Mouse (Mus musculus): Measurements from ENCODE around the gene Mosmo.
"Not testable (repeated sequence)": the region's sequence is repeated elsewhere in the genome, so short reads cannot be mapped to it uniquely, and the experiment has no call there.

The Mosmo gene

DNA sequence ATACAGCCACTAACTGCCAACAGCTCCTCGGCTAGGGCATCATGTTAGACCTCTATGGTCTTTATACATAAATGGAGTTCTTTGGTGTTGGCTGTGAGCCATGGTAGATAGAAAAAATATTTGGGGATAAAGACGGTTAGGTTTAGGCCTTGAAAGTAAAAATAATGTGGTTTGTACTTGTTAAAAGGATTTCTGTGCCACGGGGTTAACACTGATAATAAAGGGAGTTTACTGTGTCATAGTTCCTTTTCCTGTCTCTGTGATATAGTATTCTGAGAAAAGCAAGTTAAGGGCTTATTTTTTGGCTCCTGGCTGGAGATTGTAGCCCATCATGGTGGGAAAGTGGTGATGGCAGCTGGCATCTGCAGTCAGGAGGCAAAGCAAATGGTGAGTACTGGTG lies 26.5 kb downstream of the Mosmo start:
- no peak for DNase-seq (ENCODE audit: low spot score)

DNA sequence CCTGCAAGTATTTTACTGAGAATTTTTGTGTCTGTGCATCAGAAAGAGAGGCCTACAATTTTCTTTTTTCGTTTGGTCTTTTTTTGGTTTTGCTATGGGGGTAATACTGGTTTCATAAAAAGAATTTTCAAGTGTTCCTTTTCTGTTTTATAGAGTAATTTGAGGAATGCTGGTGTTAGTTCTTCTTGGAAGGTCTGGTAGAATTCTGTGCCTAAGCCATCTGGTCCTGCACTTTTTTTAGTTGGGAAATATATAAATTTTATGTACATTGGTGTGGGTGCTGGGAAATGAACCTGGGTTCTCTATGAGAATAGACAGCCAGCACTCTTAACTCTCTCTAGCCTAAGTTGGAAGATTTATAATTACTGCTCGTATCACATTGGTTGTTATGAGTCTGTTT lies 34.7 kb downstream of the Mosmo start:
- no peak for DNase-seq (ENCODE audit: low spot score)

DNA sequence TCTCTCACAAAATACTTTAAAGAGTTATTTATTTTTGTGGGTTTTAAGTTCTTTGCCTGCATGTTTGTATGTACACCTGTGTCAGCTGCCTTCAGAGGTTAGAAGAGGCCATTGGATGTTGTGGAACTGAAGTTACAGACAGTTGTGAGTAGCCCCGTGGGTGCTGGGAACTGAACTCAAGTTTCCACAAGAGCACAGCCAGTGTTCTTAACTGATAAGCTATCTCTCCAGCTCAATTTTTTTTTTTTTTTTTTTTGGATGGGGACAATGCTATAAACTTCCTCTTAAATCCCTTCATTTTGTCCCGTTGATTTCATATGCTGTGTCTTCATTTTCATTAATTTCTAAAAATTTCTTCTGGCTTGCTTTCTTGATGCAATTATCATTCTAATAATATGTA lies 35.8 kb downstream of the Mosmo start:
- DNase-seq (ENCODE audit: low spot score), result no peak

DNA sequence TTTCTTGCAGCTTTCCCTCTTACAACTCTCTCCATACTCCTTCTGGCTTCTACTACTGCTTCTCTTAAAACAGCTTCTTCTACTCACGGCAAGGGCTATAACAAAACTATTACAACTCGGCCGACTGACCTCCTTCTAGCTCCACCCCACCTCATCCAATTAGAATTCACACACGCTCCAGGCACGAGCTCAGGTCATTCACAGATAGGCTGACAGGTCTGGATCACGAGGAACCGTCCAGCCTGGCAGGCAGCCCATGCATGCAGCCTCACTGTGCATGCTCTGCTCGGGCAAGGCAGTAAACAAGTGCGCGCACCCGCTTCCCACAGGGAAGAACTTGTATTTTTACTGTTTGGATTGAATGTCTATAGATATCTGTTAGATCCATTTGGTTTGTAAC lies 36.5 kb downstream of the Mosmo start:
- DNase-seq (ENCODE audit: low spot score), result not testable (repeated sequence)

DNA sequence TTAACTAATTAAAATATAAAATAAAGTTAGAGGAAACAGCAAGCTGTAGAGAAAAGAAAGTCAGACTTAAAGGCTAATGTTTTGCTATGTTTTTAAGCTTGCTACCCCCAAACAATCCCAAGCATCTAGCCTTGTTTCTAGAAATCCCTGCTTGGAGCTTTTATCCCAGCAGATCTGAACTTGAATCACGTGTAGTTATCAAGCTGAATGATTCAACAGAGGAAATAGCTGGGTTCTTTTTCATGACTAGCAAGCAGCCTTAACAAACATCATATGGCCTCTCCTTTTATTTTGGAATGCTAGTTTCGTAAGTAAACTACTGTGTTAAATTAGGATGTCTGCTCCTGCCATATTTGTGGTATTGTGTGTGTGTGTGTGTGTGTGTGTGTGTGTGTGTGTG lies 39.8 kb downstream of the Mosmo start:
- no peak for DNase-seq (ENCODE audit: low spot score)

DNA sequence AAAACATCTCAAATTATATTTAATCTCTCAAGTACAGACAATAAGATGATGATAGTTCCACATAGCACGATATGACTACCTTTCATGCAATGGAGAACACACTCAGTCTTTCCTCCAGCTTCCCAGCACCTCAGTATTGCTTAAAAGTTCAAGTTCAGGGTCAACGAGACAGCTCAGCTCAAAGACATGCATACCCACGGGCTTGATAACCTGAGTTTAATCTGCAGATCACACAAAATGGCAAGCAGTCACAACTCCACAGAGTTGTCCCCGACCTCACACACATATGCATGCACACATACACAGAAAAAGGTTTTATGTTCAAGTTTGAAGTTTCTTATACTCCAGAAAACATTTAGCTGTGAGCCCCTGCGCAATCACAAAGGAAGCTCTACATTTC lies 43.6 kb downstream of the Mosmo start:
- no peak for DNase-seq (ENCODE audit: low spot score)

DNA sequence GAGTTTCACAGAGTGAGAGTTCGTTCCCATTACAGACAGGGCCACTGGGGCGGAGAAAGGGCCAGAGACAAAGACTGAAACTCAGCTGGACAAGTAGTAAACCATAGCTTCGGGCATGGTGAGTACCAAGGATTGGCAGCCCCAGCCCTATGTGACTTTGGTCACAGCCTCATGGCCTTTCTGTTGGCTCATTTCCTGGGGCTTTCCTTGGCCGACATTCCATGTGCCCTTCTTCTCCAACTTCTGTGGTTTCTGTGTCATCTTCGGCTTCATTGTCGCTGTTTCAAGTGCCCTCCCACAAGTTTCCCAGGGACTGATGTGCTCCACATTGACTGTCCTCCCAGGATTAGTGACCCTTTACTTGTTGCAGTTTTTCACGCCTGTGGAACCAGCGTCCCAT lies 44.0 kb downstream of the Mosmo start:
- no peak for DNase-seq (ENCODE audit: low spot score)

DNA sequence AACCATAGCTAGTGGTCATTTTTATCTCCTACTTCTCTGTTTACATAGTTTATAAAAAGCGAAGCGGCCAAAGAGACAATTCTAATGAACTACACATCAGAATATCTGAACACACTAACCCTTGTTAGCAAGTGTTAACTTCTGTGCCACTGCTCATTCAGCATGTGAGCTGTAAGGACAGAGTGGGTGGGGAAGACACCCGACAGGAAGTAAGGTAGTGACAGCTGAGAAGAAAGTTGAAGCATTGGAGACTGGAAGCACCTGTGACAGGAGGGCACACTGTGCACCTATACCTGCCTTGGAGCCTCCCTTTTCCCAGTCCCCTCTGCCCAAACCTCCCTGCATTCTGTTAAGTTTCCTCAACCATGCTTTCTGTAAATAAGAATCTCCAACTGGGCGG lies 44.6 kb downstream of the Mosmo start:
- no peak for DNase-seq (ENCODE audit: low spot score)

DNA sequence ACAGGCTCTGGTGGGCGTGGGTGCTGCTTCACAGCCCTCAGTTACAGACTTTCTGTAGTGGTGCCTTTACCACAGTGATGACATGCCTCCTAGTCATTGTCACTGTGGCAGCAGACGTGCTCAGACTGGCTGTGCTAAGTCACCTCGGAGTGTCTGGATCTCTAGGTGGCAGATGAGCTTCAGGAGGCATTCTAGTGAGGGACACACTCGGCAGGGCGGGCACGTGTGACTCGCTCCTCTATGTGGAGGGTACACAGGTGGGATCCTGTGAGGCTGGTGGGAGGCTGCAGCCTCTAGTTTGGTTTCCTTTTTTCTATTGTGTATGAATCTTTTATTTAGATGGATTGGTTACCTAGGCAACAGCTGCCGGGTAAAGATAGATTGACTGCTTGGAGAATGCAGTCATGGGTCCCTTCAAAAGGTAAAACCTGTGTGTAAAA lies 45.4 kb downstream of the Mosmo start:
- DNase-seq (ENCODE audit: low spot score), result no peak

DNA sequence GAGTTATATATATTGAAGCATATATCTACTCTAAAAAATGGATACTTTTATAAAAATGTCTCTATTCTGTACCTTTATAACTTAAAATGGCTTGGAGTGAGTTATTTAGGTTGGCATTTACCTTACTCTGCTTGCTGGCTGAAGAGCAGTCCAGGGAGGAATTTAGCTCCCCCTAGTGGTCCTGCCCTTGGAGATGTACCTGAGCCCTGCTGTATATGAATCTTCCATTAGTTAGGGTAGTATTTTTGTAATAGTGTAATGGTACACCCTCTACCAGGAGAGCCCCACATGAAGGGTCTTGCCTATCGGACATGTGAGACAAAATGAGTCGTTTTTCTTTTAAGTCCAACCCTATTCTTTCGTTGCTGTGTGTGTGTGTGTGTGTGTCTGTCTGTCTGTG lies 50.2 kb downstream of the Mosmo start:
- no peak for DNase-seq (ENCODE audit: low spot score)

DNA sequence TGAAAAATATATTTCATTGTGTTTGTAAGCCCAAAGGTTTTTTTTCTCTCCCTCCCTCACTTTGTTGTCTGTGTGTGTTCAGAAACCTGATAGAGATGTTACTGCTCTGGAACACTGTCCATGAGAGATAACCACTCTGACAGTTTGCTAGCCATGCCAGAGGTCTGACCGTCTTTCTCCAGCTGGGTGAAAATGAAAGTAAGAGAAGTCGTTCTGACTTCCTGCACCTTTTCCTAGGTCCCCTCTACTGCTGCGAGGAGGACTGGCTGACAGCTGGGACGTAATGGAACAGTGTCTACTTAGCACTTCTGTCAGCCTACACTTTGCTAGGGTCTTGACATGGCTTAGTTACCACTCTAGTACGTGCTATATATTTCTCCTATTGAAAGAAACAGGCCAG lies 52.2 kb downstream of the Mosmo start:
- no peak for DNase-seq (ENCODE audit: low spot score)

DNA sequence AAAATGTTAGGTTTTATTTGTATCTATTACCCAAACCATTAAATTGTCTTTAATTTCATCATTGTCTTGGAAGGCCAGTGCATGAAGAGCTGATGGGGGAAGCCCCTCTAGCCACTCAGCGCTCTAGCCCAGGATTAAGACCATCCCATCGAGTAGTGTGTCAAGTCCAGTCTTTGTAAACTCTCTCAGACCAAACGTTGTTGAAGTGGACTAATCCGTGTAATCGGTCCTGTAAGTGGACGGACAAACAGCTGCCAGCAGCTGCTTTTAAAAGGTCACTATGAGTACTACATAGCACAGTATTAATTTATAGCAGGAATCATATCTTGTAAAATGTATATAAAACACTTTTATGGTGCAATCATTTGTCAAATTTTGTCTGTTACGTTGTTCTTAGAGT lies 55.5 kb downstream of the Mosmo start:
- DNase-seq (ENCODE audit: low spot score), result no peak

DNA sequence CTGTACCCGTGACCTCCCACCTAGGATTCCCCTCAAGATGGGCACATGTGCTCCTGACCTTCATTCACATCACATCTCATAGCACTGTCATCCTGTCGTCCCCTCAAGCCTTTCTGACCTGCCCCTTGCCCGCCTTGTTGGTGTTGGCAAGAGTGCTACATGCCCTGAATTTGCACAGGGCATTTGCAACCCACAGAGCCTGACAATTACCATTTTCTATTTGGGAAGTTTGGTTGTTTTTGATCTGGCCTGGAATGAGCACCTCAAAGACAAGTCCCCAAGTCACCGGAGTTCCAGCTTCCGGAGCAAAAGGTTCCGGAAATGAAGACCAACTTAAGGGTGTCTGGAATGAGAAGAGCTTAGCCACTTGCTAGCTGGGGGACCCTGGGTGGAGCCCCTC lies 61.6 kb downstream of the Mosmo start, which contains the start of gene Vwa3a:
Vwa3a (plus strand) TSS at position 301 of the 400 bp plus-strand sequence.
- no peak for DNase-seq (ENCODE audit: low spot score)

DNA sequence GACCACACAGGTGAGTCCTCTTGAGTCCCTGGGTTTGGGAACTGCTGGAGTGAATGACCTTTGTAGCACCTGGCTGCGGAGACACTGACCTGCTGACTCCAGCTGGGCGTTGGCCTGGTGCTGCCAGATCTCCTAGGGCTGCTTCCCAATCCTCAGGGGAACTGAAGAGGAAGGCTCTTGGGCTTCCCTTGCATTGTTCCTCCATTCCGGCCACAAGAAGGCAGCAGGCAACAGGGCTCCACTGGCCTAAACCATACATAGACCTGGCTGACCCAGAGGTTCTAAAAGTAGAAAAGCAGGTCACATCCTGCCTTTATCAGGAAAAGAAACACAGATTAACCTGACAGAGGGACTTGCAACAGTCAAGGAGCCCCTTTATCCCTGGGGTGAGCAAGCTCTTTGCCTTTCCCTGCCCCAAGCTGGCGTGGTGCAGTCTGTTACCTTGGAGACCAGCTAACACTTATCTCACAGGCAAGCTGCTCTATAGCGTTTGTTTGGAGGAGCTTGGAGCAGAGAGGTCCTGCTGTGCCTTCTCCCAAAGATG lies 62.2 kb downstream of the Mosmo start:
- no peak for DNase-seq (ENCODE audit: low spot score)

DNA sequence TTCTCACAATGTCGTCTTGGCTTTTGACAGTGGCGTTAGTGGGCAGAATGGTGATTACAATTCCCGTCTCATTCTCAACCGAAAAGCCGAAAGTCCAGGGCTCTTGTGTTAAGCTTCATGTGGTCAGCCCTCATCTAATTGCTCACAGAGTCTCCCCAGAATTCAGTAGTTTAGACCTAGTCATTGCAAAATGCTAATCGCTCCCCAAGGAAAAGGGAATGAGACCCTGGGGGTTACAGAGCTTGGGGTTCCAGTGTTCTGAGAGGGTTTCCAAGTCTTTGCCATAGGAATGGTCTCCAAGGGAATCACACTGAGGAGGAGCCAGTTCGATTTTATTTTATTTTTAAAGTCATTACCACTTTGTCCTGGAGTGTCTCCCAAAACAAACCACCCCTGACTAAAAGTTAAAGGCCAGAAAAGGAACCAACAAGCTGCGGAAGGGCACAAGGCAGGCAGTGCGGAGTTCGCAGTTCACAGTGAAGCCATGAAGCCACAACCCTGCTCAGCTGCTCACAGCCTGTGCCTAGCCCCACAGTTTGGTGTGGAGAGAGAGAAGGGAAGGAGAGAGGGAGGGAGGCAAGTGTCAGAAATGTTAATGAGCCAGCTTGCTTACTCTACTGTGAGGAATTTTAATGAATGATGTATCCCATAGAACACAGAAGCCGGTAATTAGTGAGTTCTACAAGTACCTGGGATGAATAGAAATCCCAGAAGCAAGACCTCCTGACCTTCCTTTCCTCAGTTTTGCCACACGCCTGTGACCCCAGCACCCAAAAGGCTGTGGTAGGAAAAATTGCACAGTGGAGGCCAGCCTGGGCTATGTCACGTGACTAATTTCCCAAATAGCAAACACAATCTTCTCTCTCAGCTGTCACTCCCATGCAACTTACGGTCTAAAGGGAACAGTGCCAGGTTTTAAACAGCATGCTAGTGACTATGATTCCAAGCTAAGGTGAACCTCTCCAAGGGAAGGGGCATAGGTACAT lies 66.2 kb downstream of the Mosmo start:
- DNase-seq (ENCODE audit: low spot score), result no peak

DNA sequence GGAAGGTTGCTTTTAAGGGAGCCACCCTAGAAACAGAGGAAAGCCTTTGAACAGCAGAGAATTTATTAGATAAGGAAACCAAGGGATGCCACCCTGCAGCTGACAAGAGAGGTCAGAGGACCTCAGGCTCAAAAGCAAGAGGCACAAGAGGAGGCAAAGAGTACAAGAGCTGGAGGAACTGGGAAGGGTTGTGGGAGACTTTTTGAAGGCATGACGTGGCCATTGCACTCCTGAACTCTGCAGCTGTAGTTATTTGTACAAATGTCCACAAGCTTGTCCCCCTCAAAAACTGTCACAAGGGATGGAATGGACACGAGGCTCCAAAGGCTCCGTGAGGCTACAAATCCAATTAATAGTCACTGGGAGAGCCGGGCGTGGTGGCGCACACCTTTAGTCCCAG lies 67.2 kb downstream of the Mosmo start:
- no peak for DNase-seq (ENCODE audit: low spot score)

DNA sequence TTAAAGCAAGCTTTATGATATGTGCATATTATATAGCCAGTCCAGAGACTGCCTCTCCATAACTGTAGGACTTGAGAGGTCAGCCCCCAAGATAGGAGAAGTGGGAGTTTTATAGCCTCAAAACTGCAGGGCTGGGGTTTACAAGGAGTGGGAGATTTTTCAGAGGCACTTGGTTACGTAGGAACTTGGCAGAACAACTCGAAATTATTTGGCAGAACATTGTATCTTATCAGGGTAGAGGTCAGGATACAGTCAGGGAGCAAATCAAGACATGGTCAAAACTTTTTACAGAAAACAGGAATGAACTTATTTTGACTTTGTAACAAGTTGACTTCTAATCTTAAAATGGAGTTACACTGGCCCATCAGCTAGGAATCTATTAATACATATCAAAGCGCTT lies 68.6 kb downstream of the Mosmo start:
- no peak for DNase-seq (ENCODE audit: low spot score)

DNA sequence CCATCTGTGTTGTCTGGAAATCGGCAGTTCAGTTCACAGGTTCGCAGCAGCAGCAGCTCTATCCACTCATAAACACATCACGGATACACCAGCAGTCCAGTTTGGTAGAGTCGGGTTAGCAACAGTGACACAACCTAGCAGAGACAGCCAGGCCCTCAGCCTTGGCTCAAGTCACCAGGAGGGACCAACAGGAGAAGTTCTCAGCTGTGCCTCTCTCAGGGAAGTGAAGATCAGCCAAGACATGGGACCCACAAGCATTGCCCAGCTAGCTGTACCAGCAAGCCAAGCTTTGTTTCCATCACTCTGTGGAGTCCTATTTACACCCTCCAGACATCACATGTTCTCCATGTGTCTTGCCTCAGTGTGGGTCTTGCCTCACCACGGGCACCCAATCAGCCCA lies 69.4 kb downstream of the Mosmo start:
- no peak for DNase-seq (ENCODE audit: low spot score)

DNA sequence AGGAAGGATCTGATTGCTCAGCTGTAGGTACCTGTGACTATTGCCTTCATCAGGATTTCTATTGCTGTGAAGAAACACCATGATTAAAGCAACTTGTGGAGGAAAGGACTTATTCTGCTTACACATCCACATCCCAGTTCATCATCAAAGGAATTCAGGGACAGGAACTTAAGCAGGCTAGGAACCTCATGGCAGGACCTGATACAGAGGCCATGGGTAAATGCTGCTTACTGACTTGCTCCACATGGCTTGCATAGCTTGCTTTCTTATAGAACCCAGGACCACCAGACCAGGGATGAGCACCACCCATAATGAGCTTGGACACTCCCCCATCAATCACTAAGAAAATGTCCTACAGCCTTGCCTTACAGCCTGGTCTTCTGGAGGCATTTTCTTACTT lies 71.1 kb downstream of the Mosmo start:
- no peak for DNase-seq (ENCODE audit: low spot score)

DNA sequence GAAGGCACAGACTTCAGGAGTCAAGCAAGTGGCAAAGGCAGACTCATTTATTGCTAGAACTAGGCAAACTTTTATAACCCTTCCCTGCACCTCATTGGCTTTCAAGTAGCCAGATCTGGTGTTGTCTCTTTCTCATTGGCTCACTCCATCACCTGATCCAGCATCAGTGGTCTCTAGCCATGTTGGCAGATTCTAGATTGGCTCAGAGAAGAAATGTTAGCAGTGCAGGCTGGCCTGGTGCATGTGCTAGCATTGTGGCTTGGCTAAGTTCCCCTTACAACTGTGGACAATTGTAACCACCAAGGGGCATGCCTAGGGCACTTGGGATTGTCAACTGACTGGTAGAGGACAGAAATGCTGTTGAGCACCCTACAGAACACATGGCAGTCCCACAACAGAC lies 73.9 kb downstream of the Mosmo start:
- DNase-seq (ENCODE audit: low spot score), result no peak

DNA sequence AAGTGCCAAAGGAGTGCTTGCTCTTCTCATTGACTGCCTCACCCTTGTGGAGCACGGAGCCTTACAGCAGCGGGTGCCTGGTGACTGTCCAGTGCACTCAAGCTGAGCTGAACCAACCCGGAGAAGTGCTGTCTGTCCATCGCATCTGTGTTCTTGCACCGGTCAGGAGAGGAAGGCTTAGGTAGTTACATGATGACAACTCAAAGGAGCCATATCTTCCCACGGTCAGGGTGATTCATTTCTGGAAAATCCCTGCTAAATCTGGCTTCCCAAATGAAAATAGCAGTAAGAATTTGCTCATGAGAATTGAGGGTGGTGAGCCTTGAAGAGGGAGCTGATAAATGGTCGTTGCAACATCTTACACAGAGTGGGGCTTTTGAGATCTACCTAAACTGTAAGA lies 74.5 kb downstream of the Mosmo start:
- DNase-seq (ENCODE audit: low spot score), result no peak

DNA sequence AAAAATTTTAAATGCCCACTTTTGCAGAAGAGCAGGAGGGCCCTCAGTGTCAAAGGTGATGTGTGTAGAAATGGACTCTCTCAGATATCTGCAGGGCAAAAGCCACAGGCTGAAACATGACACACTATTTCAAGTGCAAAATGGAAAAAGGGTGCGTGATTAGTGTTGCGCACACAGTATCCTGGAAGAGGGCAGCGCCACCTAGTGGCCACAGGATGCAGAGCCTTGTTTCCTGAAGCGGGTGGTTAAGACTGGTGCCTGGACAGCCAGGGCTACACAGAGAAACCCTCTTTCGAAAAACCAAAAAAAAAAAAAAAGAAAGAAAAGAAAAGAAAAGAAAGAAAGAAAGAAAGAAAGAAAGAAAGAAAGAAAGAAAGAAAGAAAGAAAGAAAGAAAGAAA lies 77.3 kb downstream of the Mosmo start:
- peak; percentile 45 for DNase-seq (ENCODE audit: low spot score)

DNA sequence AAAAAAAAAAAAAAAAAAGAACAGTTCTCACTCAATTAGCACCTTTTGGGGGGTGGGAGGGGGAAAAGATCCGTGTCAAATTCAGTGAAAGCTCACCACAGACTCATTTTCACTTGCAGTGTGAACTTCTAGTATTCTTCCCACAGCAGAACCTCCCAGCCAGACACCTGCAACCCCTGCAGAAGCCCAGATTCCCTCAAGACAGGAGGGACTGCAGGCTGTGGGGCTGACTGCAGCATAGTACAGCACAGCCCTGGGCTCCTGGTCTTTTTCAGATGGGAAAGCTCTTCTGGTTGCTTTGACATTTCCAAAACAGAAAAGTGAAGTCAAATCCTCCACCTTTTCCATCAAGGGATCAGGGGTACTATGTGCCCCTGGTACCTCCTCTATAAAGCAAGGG lies 90.0 kb downstream of the Mosmo start:
- DNase-seq (ENCODE audit: low spot score), result no peak

DNA sequence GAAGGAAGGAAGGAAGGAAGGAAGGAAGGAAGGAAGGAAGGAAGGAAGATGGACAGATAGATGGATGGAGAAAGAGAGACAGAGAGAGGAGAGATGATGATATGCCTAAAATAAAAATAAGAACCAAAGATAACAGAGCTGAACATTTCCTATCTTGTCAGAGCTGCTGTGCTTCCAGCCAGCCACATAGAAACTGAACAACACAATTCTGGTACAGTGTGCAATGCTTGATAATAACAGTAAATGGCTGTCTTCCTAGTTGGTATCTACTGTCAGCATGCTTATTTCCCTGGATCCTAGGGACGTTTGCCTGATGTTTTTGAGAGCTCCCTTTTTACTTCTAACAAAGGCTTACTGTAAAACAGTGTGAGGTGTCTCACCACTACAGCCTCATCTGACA lies 94.0 kb downstream of the Mosmo start:
- no peak for DNase-seq (ENCODE audit: low spot score)
